Mouse (Mus musculus) cerebellum, postnatal 10 days (tissue): ENCODE measurements at regions not wholly inside any gene's neighbourhood (a gene's known extent, or its start where the extent isn't known, plus 50 kb on each side); places are given as distances from the start of the nearest gene placed in this dataset.
A peak's percentile ranks its signal among the peaks of the same experiment; 100 is the strongest.

Experiments used
- DNase-seq, 2 experiments: peaks; one replicate each; pipeline ENCODE4 v3.0.0; 2021; ENCODE audit warnings: mixed read lengths in 2 of 2

DNA sequence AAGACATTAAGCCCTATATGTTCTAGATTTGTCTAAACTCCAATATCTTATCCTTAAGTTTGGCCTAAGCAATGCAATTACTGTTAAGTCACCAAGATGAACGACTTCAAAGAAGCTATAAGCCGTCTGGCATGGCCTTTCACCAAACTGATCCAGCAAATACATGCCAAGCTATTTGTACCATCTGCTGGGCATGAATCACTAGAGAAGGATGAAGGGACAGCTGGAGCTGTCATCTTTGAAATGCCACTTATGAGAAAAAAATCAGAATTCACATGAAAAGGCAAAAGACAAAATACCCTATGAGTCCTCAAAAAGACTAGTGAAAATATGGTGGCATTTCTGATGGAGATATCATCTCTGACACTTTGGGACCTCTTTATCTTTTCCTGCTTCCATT, 430.3 kb upstream of the Steap1 start:
- DNase-seq, result peak; percentile 78 to 79

DNA sequence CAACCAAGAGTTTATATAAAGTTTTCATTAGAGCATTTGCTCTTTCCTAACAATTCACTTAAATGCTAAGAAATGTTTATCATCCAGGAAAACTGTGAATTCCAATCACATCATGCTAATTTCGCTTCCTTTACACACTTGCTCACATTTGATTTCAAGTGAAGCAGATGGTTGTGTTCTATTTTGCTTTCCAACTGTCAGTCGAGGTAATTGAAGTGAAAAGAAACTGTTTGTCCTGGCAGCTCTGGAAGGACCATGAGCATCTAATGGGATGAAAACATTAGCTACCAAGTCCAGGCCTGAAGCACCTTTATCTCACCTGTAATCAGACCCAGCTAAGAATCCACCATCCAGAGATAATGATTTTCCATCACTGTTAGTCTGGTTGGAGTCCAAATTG, 418.9 kb upstream of the Steap1 start:
- peak; percentile 18 to 28 for DNase-seq

DNA sequence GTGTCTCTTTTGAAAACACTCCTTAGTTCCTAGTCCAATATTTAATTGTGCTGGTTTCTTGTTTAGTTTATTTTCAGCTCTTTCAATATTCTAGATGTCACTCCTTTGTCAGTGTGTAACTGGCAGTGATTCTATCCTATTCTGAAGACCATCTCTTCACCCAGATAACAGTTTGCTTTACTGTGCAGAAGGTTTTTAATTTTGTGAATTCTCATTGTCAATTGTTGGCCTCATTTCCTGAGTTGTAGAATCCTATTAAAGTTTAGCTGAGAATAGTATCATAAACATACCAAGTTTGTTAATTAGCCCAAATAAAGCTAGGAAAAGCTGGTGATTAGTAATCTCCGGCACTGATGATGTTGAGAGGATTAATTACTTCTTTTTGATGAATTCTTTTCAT, 418.4 kb upstream of the Steap1 start:
- no peak for DNase-seq
